Mouse (Mus musculus) C2C12 (cell line): Measurements from ENCODE around the gene Agrp.

Experiments used
- CTCF ChIP-seq: IDR thresholded peaks from one replicate; pipeline ENCODE4 v1.5.1; 2011; ENCODE audit not compliant: control insufficient read depth, insufficient read depth, insufficient read length
- MYOD1 ChIP-seq: IDR thresholded peaks from one replicate; pipeline ENCODE4 v1.6.1; 2011; ENCODE audit warnings: low read depth; ENCODE audit not compliant: control insufficient read depth, insufficient read length
- MYOG ChIP-seq: IDR thresholded peaks from one replicate; pipeline ENCODE4 v1.6.1; 2011; ENCODE audit not compliant: control insufficient read depth, insufficient read length; ENCODE audit errors: extremely low read depth
- USF1 ChIP-seq: IDR thresholded peaks from one replicate; pipeline ENCODE4 v1.6.1; 2011; ENCODE audit warnings: low read depth, mild to moderate bottlenecking, control low read depth, moderate library complexity

- TF ChIP-seq CTCF (no peak), MYOG (no peak), USF1 (no peak), MYOD1 (no peak)
Measured at GRCm38 (mm10) chr8:105527110-105527509, 110.1 kb downstream of the Agrp start.
